8 mouse cellular contexts compared by ENCODE assay signal in genomic region chr3:32366246-32366734, GRCm38 (mm10). TPM values are rescaled to one million over a fixed set of nuclear protein-coding genes. Genes with fewer than 3 reads are reported as not detected.
DNase-seq lines count a peak whose midpoint lies in the region; ATAC-seq and TF ChIP-seq lines count a peak whose summit lies in the region.

No protein-coding gene starts in this region.

- H3K27ac ChIP-seq in gastrocnemius, adult 2 months: peak overlapping the region; percentile 91
- H3K27ac ChIP-seq in intestine, embryonic 16.5 days (ENCODE audit: low read length): no peak overlapping the region
- H3K27ac ChIP-seq in midbrain, embryonic 12.5 days (replicated peaks): peak overlapping the region; percentile 92

- H3K79me3 ChIP-seq in C2C12 (ENCODE audit: low read depth): peaks cover 35% of the 10 kb centered on the region

- no peaks in the 10 kb centered on the region for H3K27me3 ChIP-seq in C2C12 (ENCODE audit: control insufficient read depth, insufficient read depth, insufficient read length)
- H3K27me3 ChIP-seq in intestine, embryonic 16.5 days (replicated peaks; ENCODE audit: control insufficient read depth, insufficient read depth, low read length): no peaks in the 10 kb centered on the region
- 0 out of 2 replicates have a peak, but pooled peaks cover 3% of the 10 kb centered on the region for H3K27me3 ChIP-seq in midbrain, embryonic 12.5 days

- no peaks in the 10 kb centered on the region for H3K4me1 ChIP-seq in intestine, embryonic 16.5 days (ENCODE audit: control insufficient read depth, insufficient read depth, low read length)
- peaks cover 17% of the 10 kb centered on the region for H3K4me1 ChIP-seq in midbrain, embryonic 12.5 days

- H3K9me3 ChIP-seq in intestine, embryonic 16.5 days (ENCODE audit: control insufficient read depth, low read length): no peaks in the 10 kb centered on the region
- no peaks in the 10 kb centered on the region for H3K9me3 ChIP-seq in midbrain, embryonic 12.5 days

- H3K4me3 ChIP-seq in gastrocnemius, adult 2 months: peak overlapping the region; percentile 72
- H3K4me3 ChIP-seq in C2C12 (ENCODE audit: insufficient read depth, poor library complexity, severe bottlenecking): peak overlapping the region; percentile 58
- peak overlapping the region; percentile 83 for H3K4me3 ChIP-seq in intestine, embryonic 16.5 days (ENCODE audit: low read length)
- H3K4me3 ChIP-seq in midbrain, embryonic 12.5 days: peak overlapping the region; percentile 91

- peaks cover 41% of the 10 kb centered on the region for H3K79me2 ChIP-seq in C2C12 (ENCODE audit: control insufficient read depth, insufficient read depth)

- TF ChIP-seq CTCF in gastrocnemius, adult 2 months (IDR thresholded peaks at IDR 0.05): no peak
- no peak for TF ChIP-seq CTCF in C2C12 (IDR thresholded peaks at IDR 0.05; ENCODE audit: control insufficient read depth, insufficient read depth, insufficient read length)

- DNase-seq in gastrocnemius, adult 2 months: peak; percentile 26
- no peak for DNase-seq in gastrocnemius, postnatal 36 days
- peak; percentile 41 to 51 for DNase-seq in cerebellum, postnatal 36 days
- DNase-seq in adrenal gland, postnatal 10 days: no peak
- no peak for DNase-seq in testis, postnatal 14 days (ENCODE audit: low spot score)

- H3K36me3 ChIP-seq in C2C12 (ENCODE audit: control insufficient read depth, insufficient read depth): peaks cover 9% of the 10 kb centered on the region
- no peaks in the 10 kb centered on the region for H3K36me3 ChIP-seq in intestine, embryonic 16.5 days (ENCODE audit: control insufficient read depth, insufficient read depth, low read length)
- H3K36me3 ChIP-seq in midbrain, embryonic 12.5 days: no peaks in the 10 kb centered on the region

- H3ac ChIP-seq in C2C12 (ENCODE audit: control insufficient read depth, insufficient read length, low read depth): no peak overlapping the region

- ATAC-seq in intestine, embryonic 16.5 days: peak; percentile 54
- ATAC-seq in midbrain, embryonic 12.5 days (ENCODE audit: low FRiP score, low read depth): peak; percentile 16; the same call in 1 of the 2 replicates

- H3K9ac ChIP-seq in intestine, embryonic 16.5 days (ENCODE audit: low read depth, low read length): no peak overlapping the region
- peak overlapping the region; percentile 90; the same call in 1 of the 2 replicates for H3K9ac ChIP-seq in midbrain, embryonic 12.5 days (replicated peaks)

- intact Hi-C loops in gastrocnemius, adult 2 months (cut with DNase I): no loop called here
- intact Hi-C loops in gastrocnemius, postnatal 36 days (cut with DNase I): no loop called here

- peak overlapping the region; percentile 85 for H3K4me2 ChIP-seq in intestine, embryonic 16.5 days (ENCODE audit: low read depth, low read length)
- peak overlapping the region; percentile 70 for H3K4me2 ChIP-seq in midbrain, embryonic 12.5 days (replicated peaks)

- 63% methylated on average over 17 of the region's 17 CpGs for WGBS in intestine, embryonic 16.5 days
- WGBS in midbrain, embryonic 12.5 days: 59% methylated on average over 17 of the region's 17 CpGs

TF ChIP-seq in C2C12, 6 proteins besides CTCF, POLR2A, EP300 and RAD21:
- TF ChIP-seq MYOD1 (IDR thresholded peaks at IDR 0.05; ENCODE audit: control insufficient read depth, insufficient read length, low read depth): no peak
- no peak for TF ChIP-seq USF1 (IDR thresholded peaks at IDR 0.05; ENCODE audit: low read depth)
- no peak for TF ChIP-seq FOSL1 (IDR thresholded peaks at IDR 0.05; ENCODE audit: insufficient read depth, low read length, poor library complexity, severe bottlenecking)
- TF ChIP-seq MAX (IDR thresholded peaks at IDR 0.05): no peak
- no peak for TF ChIP-seq MYOG (IDR thresholded peaks at IDR 0.05; ENCODE audit: control insufficient read depth, extremely low read depth, insufficient read length)
- no peak for TF ChIP-seq CEBPB (IDR thresholded peaks at IDR 0.05; ENCODE audit: low read depth)

RNA-seq across cellular contexts. Expression of gene Zmat3, which starts 0.5 kb away (rescaled TPM):
- 1 to 10 TPM; 6.3 to 9.3 TPM for total RNA-seq in gastrocnemius, adult 2 months (2021)
- total RNA-seq in gastrocnemius, postnatal 36 days (2021): 1 to 10 TPM; 6.4 to 7.1 TPM
- polyA plus RNA-seq in C2C12 (2012; fragmentation: generic; extraction: Trizol): 14.7 TPM
- polyA plus RNA-seq in intestine, embryonic 16.5 days (2015; fragmentation: Nextera tagmentation; extraction: Ambion mirVana): 2.9 and 3.0 TPM in 2 replicates
- polyA plus RNA-seq in midbrain, embryonic 12.5 days (2016; fragmentation: Nextera tagmentation; extraction: Ambion mirVana): 10.1 and 10.4 TPM in 2 replicates
- total RNA-seq in adrenal gland, postnatal 10 days (2021): 10 to 100 TPM; 13.3 to 14.8 TPM

RNA-seq across cellular contexts. Expression of gene Pik3ca, which starts 31.2 kb away (rescaled TPM):
- total RNA-seq in gastrocnemius, adult 2 months (2021): 10 to 100 TPM; 40.1 to 63.3 TPM
- 10 to 100 TPM; 32.3 to 46.8 TPM for total RNA-seq in gastrocnemius, postnatal 36 days (2021)
- 8.6 TPM for polyA plus RNA-seq in C2C12 (2012; fragmentation: generic; extraction: Trizol)
- 4.6 and 7.1 TPM in 2 replicates for polyA plus RNA-seq in intestine, embryonic 16.5 days (2015; fragmentation: Nextera tagmentation; extraction: Ambion mirVana)
- polyA plus RNA-seq in midbrain, embryonic 12.5 days (2016; fragmentation: Nextera tagmentation; extraction: Ambion mirVana): 10.2 and 12.0 TPM in 2 replicates
- total RNA-seq in adrenal gland, postnatal 10 days (2021): 10 to 100 TPM; 36.0 to 44.2 TPM

Comparison
In these comparisons a context has a peak if more than half of its experiments do, and no peak if none do; other contexts are left out.
1. DNase-seq: peak in gastrocnemius, adult 2 months (single experiment) and cerebellum, postnatal 36 days (2 of 2); none in gastrocnemius, postnatal 36 days (0 of 2), adrenal gland, postnatal 10 days (single experiment) and testis, postnatal 14 days (single experiment).
2. Peak in every context shown above with its lines, with median percentiles within 50 percentile points of each other: H3K4me3 ChIP-seq.